Comparison of ENCODE assay signal across 10 mouse cellular contexts in the genomic region with DNA sequence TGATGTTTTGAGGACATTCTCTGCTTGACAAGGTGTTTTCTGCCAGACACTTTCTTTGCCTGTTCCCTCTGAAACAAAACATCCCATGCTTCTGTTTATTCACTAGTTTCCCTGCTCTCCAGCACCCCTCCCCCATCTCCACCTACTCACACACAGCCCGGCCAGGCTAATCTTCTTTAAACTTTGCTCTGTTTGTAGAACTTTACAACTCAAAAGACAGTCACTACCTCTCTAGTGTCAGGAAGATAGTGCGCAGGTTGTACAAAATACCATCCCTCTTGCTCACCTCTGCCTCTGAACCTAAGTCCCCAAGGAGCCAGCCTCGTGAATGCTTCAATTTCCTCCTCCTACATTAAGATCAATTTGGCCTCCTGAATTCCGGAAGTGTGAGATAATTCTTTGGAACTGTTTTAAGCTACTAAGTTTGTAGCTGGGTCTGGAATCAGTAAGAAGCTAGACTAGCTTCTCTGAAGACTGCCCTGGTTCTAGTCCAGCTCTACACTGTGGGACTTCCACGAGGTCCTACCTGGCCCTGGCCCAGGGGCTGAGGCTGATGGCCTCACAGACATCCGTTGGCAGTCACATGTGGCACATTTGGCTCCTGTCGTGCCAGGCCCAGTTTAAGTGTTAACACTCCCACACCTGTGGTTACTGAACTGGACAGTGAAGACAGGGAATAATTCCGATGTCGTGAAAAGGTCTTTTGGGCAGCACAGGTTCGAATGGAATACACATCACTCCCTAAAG. TPM values are rescaled to one million over a fixed set of nuclear protein-coding genes. Genes with fewer than 3 reads are reported as not detected.
DNase-seq lines count a peak whose midpoint lies in the region; ATAC-seq and TF ChIP-seq lines count a peak whose summit lies in the region.
"Had no signal": no experiment of that assay in that cellular context is flagged by ENCODE, and none has a peak within 500 bp of the region (broad histone marks: within the 10 kb centered on the region; RNA-seq: fewer than 3 reads in every experiment).

No protein-coding gene starts in this region.

- H3K9ac ChIP-seq in hindbrain, embryonic 16.5 days (ENCODE audit: low read depth, low read length): no peak overlapping the region
- no peak overlapping the region for H3K9ac ChIP-seq in liver, embryonic 14.5 days (replicated peaks)
- H3K9ac ChIP-seq in hindbrain, embryonic 11.5 days (ENCODE audit: low read depth, low read length): no peak overlapping the region
- H3K9ac ChIP-seq: midbrain, embryonic 12.5 days had no signal

- peak; percentile 52; the same call in 1 of the 2 replicates for ATAC-seq in hindbrain, embryonic 16.5 days
- ATAC-seq in liver, embryonic 14.5 days (ENCODE audit: insufficient read depth): peak; percentile 23; the same call in 1 of the 2 replicates
- no peak for ATAC-seq in hindbrain, embryonic 11.5 days (ENCODE audit: low FRiP score)

- H3K27ac ChIP-seq in hindbrain, embryonic 16.5 days (ENCODE audit: low read depth, low read length): no peak overlapping the region
- H3K27ac ChIP-seq in hindbrain, embryonic 10.5 days: no peak overlapping the region
- H3K27ac ChIP-seq in liver, embryonic 14.5 days: no peak overlapping the region; the same call in 1 of the 2 replicates
- no peak overlapping the region for H3K27ac ChIP-seq in hindbrain, embryonic 11.5 days (ENCODE audit: low read depth, low read length)
- H3K27ac ChIP-seq: kidney, postnatal 0 days; midbrain, embryonic 12.5 days had no signal

- 64% methylated on average over 10 of the region's 10 CpGs for WGBS in hindbrain, embryonic 16.5 days
- WGBS in hindbrain, embryonic 10.5 days: 64% methylated on average over 10 of the region's 10 CpGs
- WGBS in liver, embryonic 14.5 days (ENCODE audit: insufficient replicate concordance): 50% methylated on average over 10 of the region's 10 CpGs
- WGBS in hindbrain, embryonic 11.5 days: 64% methylated on average over 10 of the region's 10 CpGs

- TF ChIP-seq EP300 in liver, embryonic 14.5 days (IDR thresholded peaks at IDR 0.05; ENCODE audit: low read depth): no peak

- DNase-seq in hindbrain, embryonic 10.5 days (ENCODE audit: low spot score): no peak
- peak; percentile 48 to 55 for DNase-seq in cerebellum, postnatal 36 days
- peak; percentile 45 to 57 for DNase-seq in heart, postnatal 14 days
- peak in 1 of 3 experiments; percentile 20 for DNase-seq in liver, embryonic 14.5 days (ENCODE audit: low read depth in 3 of 3, low spot score in 3 of 3)
- no peak for DNase-seq in ovary, postnatal 36 days (ENCODE audit: low spot score)
- no peak for DNase-seq in hindbrain, embryonic 11.5 days (ENCODE audit: low spot score)
- DNase-seq in ovary, postnatal 14 days (ENCODE audit: low spot score): no peak

- H3K4me2 ChIP-seq in hindbrain, embryonic 16.5 days (ENCODE audit: low read length): no peak overlapping the region
- H3K4me2 ChIP-seq in liver, embryonic 14.5 days (ENCODE audit: low read depth): no peak overlapping the region
- no peak overlapping the region for H3K4me2 ChIP-seq in hindbrain, embryonic 11.5 days (replicated peaks; ENCODE audit: low read depth, low read length)
- H3K4me2 ChIP-seq: midbrain, embryonic 12.5 days had no signal

- no peak for TF ChIP-seq CTCF in liver, embryonic 14.5 days (IDR thresholded peaks at IDR 0.05; ENCODE audit: low read depth)

- intact Hi-C loops in heart, postnatal 14 days (cut with DNase I): loop anchor here (2.0 to 5.0 kb wide), 2 partner anchors 32 to 182 kb away; partner anchors contain the start of gene Map4k4

- peaks cover 7% of the 10 kb centered on the region for H3K4me1 ChIP-seq in hindbrain, embryonic 16.5 days (ENCODE audit: control insufficient read depth, insufficient read depth, low read depth, low read length)
- peaks cover 40% of the 10 kb centered on the region for H3K4me1 ChIP-seq in hindbrain, embryonic 10.5 days (replicated peaks)
- H3K4me1 ChIP-seq in liver, embryonic 14.5 days (replicated peaks; ENCODE audit: control insufficient read depth in 2 of 2, insufficient read depth in 2 of 2, low read length in 1 of 2): peaks cover 12 to 38% of the 10 kb centered on the region in 2 experiments
- H3K4me1 ChIP-seq in hindbrain, embryonic 11.5 days (replicated peaks; ENCODE audit: control insufficient read depth, insufficient read depth, low read length): no peaks in the 10 kb centered on the region

- H3K4me3 ChIP-seq in hindbrain, embryonic 16.5 days (ENCODE audit: low read length): no peak overlapping the region
- no peak overlapping the region for H3K4me3 ChIP-seq in hindbrain, embryonic 10.5 days
- no peak overlapping the region for H3K4me3 ChIP-seq in liver, embryonic 14.5 days (ENCODE audit: insufficient read depth in 1 of 2, low read depth in 2 of 2, low read length in 2 of 2)
- no peak overlapping the region for H3K4me3 ChIP-seq in hindbrain, embryonic 11.5 days (ENCODE audit: low read depth, low read length)
- H3K4me3 ChIP-seq: midbrain, embryonic 12.5 days had no signal

- H3K27me3 ChIP-seq in hindbrain, embryonic 16.5 days (replicated peaks; ENCODE audit: control insufficient read depth, insufficient read depth, low read length): no peaks in the 10 kb centered on the region
- no peaks in the 10 kb centered on the region for H3K27me3 ChIP-seq in hindbrain, embryonic 10.5 days (ENCODE audit: insufficient read depth, poor library complexity, severe bottlenecking)
- no peaks in the 10 kb centered on the region for H3K27me3 ChIP-seq in liver, embryonic 14.5 days (ENCODE audit: control insufficient read depth, insufficient read depth, low read length)
- H3K27me3 ChIP-seq in hindbrain, embryonic 11.5 days (ENCODE audit: control insufficient read depth, insufficient read depth, low read length): no peaks in the 10 kb centered on the region
- H3K27me3 ChIP-seq: midbrain, embryonic 12.5 days had no signal

- no peaks in the 10 kb centered on the region for H3K9me3 ChIP-seq in hindbrain, embryonic 16.5 days (ENCODE audit: control insufficient read depth, low read length)
- no peaks in the 10 kb centered on the region for H3K9me3 ChIP-seq in hindbrain, embryonic 10.5 days
- H3K9me3 ChIP-seq in liver, embryonic 14.5 days (ENCODE audit: control insufficient read depth, low read length): no peaks in the 10 kb centered on the region
- no peaks in the 10 kb centered on the region for H3K9me3 ChIP-seq in hindbrain, embryonic 11.5 days (ENCODE audit: control insufficient read depth, low read length)
- H3K9me3 ChIP-seq: midbrain, embryonic 12.5 days had no signal

- H3K36me3 ChIP-seq in hindbrain, embryonic 16.5 days (ENCODE audit: control insufficient read depth, insufficient read depth, low read length): no peaks in the 10 kb centered on the region
- no peaks in the 10 kb centered on the region for H3K36me3 ChIP-seq in hindbrain, embryonic 10.5 days
- no peaks in the 10 kb centered on the region for H3K36me3 ChIP-seq in liver, embryonic 14.5 days (replicated peaks; ENCODE audit: control insufficient read depth, insufficient read depth, low read depth)
- H3K36me3 ChIP-seq in hindbrain, embryonic 11.5 days (ENCODE audit: control insufficient read depth, insufficient read depth, low read length): no peaks in the 10 kb centered on the region
- H3K36me3 ChIP-seq: midbrain, embryonic 12.5 days had no signal

RNA-seq across cellular contexts. Expression of gene Map4k4, which starts 31.7 kb away (rescaled TPM):
- 21.7 and 22.1 TPM in 2 replicates for polyA plus RNA-seq in hindbrain, embryonic 16.5 days (2015; fragmentation: Nextera tagmentation; extraction: Ambion mirVana)
- polyA plus RNA-seq in hindbrain, embryonic 10.5 days (2016; fragmentation: Nextera tagmentation; extraction: Ambion mirVana): 38.5 and 40.1 TPM in 2 replicates
- 100 to 1,000 TPM; 175 to 185 TPM for total RNA-seq in heart, postnatal 14 days (2021)
- 8.6 and 14.5 TPM in 2 replicates for polyA plus RNA-seq in liver, embryonic 14.5 days (2012; rRNA removed)
- polyA plus RNA-seq in liver, embryonic 14.5 days (2014; fragmentation: Nextera tagmentation; extraction: Ambion mirVana): 2.3 and 2.7 TPM in 2 replicates
- 42.3 and 68.2 TPM in 2 replicates for polyA plus RNA-seq in hindbrain, embryonic 11.5 days (2014; fragmentation: Nextera tagmentation; extraction: Ambion mirVana)

Comparison
In these comparisons a context has a peak if more than half of its experiments do, and no peak if none do; other contexts are left out.
1. DNase-seq: peak in cerebellum, postnatal 36 days (2 of 2) and heart, postnatal 14 days (2 of 2); none in hindbrain, embryonic 10.5 days (single experiment), ovary, postnatal 36 days (single experiment), hindbrain, embryonic 11.5 days (single experiment) and ovary, postnatal 14 days (single experiment).